Mouse (Mus musculus): Measurements from ENCODE around the gene Avpi1. TPM values are rescaled to one million over a fixed set of nuclear protein-coding genes. Genes with fewer than 3 reads are reported as not detected.
A peak's percentile ranks its signal among the peaks of the same experiment; 100 is the strongest.
"Not testable (repeated sequence)": the region's sequence is repeated elsewhere in the genome, so short reads cannot be mapped to it uniquely, and the experiment has no call there.

Avpi1 gene
- polyA plus RNA-seq, 1 experiment from 2014 or later: 19.9 TPM

DNA sequence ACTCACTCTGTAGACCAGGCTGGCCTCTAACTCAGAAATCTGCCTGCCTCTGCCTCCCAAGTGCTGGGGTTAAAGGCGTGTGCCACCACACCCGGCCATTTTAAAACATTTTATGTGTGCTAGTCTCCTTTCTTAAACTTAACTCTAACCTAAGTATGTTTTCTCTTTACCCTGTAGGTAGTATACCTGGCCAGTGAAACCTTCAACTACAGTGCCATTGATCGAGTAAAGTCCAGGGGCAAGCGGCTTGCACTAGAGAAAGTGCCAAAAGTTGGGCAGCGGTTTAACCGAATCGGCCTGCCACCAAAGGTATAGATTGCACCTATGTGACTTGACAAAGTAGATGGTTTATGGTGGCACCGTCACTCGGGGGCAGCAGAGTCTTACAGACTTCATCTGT lies 24.2 kb downstream of the Avpi1 start:
- peaks cover 21% of the 10 kb centered on the region for H3K36me3 ChIP-seq (replicated peaks)
- WGBS (ENCODE audit: insufficient replicate concordance): 86% methylated on average over 9 of the region's 9 CpGs
- H3K27me3 ChIP-seq: no peaks in the 10 kb centered on the region
- no peak overlapping the region for H3K9ac ChIP-seq
- no peak overlapping the region for H3K27ac ChIP-seq (replicated peaks)
- no peak overlapping the region for H3K4me2 ChIP-seq
- no peak for ATAC-seq (ENCODE audit: insufficient read depth)
- H3K9me3 ChIP-seq (replicated peaks): no peaks in the 10 kb centered on the region
- H3K4me1 ChIP-seq (replicated peaks): no peaks in the 10 kb centered on the region; the same call in 1 of the 2 replicates
- no peak overlapping the region for H3K4me3 ChIP-seq (replicated peaks)

DNA sequence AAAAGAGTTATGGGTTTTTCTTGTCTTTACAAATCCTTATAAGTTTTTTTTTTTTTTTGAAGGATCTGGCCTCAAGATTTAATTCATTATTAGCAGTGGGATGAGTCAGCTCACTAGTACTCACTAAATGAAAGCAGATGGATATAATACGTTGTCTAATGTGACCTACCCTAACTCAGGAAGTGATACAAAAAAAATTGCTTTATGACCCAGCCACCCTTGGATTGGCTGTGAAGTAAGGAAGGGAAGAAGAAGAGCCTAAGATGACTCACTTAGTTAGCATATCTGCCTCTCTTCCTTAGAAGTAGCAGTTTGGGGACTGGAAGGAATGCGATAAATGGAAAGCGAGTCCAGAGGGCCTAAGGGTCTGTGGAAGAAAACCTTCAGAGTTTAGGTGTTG lies 29.5 kb downstream of the Avpi1 start:
- 75% methylated on average over 3 of the region's 3 CpGs for WGBS (ENCODE audit: insufficient replicate concordance)
- Histone ChIP-seq H3K4me1 (replicated peaks) (peaks cover 2% of the 10 kb centered on the region; the same call in 1 of the 2 replicates), H3K36me3 (replicated peaks) (peaks cover 9% of the 10 kb centered on the region), H3K4me2 (no peak overlapping the region), H3K9me3 (replicated peaks) (no peaks in the 10 kb centered on the region), H3K27ac (replicated peaks) (no peak overlapping the region), H3K4me3 (replicated peaks) (no peak overlapping the region), H3K27me3 (no peaks in the 10 kb centered on the region), H3K9ac (no peak overlapping the region)
- no peak for ATAC-seq (ENCODE audit: insufficient read depth)

DNA sequence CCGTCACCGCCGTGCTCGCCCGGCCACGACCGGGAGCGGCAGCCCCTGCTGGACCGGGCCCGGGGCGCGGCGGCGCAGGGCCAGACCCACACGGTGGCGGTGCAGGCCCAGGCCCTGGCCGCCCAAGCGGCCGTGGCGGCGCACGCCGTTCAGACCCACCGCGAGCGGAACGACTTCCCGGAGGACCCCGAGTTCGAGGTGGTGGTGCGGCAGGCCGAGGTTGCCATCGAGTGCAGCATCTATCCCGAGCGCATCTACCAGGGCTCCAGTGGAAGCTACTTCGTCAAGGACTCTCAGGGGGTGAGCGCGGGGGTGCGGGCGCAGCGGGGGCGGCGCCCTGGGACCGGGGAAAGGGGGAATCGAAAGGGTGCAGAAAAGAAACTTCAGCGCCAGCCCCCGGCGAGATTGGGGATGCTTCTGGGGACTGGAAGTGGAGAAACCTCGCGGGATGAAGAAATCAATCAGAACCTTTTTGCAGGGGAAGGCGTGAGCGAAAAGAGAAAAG lies 38.2 kb downstream of the Avpi1 start:
- WGBS (ENCODE audit: insufficient replicate concordance): under 1% methylated on average over 50 of the region's 52 CpGs

DNA sequence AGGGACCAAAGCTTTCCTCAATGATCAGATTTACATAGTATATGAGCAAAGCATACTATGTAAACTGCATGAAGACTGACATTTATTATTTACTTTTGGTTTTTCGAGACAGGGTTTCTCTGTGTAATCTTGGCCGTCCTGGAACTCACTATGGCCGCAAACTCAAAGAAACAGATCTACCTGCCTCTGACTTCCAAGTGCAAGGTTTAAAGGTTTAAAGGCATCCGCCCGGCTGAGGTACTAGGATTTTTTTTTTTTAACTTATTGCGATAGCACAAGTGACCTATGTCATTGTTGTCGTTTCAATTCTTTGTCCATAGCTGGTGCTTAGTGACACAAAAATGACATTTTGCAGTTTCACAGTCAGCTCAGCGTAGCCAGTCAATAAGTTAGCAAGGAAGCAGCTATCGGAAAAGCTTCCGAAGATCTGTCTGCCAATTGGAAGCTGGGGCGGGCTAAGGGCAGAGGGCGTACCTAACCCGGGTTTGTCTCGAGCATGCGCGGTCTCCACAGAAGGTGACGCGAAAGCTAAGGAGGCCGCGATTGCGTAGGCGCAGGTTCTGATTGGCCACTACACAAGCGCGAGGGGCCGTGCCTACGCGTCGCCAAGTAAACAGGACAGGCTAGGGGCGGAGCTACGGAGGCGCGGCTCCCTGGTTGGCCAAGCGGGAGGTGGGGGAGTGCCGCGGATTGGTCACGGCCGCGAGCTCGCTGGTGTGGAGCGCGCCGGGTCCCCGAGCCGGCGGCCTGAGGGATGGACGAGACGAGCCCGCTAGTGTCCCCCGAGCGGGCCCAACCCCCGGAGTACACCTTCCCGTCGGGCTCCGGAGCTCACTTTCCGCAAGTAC lies 38.9 kb downstream of the Avpi1 start, which contains the start of gene Pi4k2a:
Pi4k2a (plus strand) TSS at position 723 of the 848 bp plus-strand sequence.
- Histone ChIP-seq H3K4me2 (peak within 1 kb of the TSS; percentile 90), H3K4me1 (replicated peaks) (peaks cover 37% of the 10 kb centered on the region), H3K27me3 (peaks cover 7% of the 10 kb centered on the region), H3K27ac (replicated peaks) (peak within 1 kb of the TSS; percentile 92), H3K9me3 (replicated peaks) (no peaks in the 10 kb centered on the region), H3K4me3 (replicated peaks) (peak within 1 kb of the TSS; percentile 90), H3K36me3 (replicated peaks) (peaks cover 5% of the 10 kb centered on the region; the same call in 1 of the 2 replicates), H3K9ac (peak within 1 kb of the TSS; percentile 84)
- peak; percentile 98 for ATAC-seq (ENCODE audit: insufficient read depth)
- WGBS (ENCODE audit: insufficient replicate concordance): under 1% methylated on average over 55 of the region's 55 CpGs

More for the DNA sequence above, 38.2 kb downstream of the Avpi1 start:
- peaks cover 4% of the 10 kb centered on the region for H3K27me3 ChIP-seq
- no peaks in the 10 kb centered on the region for H3K9me3 ChIP-seq (replicated peaks)
- H3K9ac ChIP-seq: peak overlapping the region; percentile 84
- peak overlapping the region; percentile 90 for H3K4me2 ChIP-seq
- ATAC-seq (ENCODE audit: insufficient read depth): peak; percentile 53
- H3K27ac ChIP-seq (replicated peaks): peak overlapping the region; percentile 92
- peaks cover 34% of the 10 kb centered on the region for H3K4me1 ChIP-seq (replicated peaks)
- H3K36me3 ChIP-seq (replicated peaks): peaks cover 5% of the 10 kb centered on the region; the same call in 1 of the 2 replicates
- peak overlapping the region; percentile 90 for H3K4me3 ChIP-seq (replicated peaks)

DNA sequence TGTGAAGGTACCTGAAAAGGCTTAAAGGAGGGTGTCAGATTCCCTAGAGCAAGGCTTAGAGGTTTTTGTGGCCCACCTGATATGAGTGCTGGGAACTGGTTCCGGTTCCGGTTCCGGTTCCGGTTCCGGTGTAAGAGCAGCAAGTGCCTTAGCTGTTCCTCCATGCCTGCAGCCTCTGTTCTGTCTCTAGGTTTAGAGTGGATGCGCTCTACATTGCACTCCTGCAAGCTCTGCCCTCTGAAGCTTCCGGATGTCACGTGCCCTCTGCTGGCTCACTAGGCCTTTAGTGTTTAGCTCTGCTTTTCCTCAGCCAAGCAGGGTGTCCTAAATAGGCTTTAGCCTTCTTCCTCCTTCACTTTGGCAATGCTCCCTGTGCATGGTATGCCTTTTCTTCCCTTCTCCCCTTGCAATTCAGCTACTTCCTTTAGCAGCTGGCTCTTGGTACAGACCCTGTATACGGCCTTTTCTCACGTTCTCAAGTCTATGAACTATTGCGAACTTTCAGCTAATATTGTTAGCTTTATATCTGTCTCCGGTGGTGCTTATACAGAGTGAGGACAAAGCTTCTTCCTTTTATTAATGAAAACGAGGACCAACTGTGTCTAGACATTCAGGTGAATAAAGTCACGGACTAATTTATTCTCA lies 39.6 kb downstream of the Avpi1 start:
- no peak for ATAC-seq (ENCODE audit: insufficient read depth)
- H3K4me2 ChIP-seq: peak overlapping the region; percentile 73
- H3K27me3 ChIP-seq: peaks cover 7% of the 10 kb centered on the region
- H3K27ac ChIP-seq (replicated peaks): peak overlapping the region; percentile 90
- 14% methylated on average over 14 of the region's 14 CpGs for WGBS (ENCODE audit: insufficient replicate concordance)
- H3K36me3 ChIP-seq (replicated peaks): peaks cover 5% of the 10 kb centered on the region; the same call in 1 of the 2 replicates
- no peaks in the 10 kb centered on the region for H3K9me3 ChIP-seq (replicated peaks)
- peaks cover 37% of the 10 kb centered on the region for H3K4me1 ChIP-seq (replicated peaks)
- H3K4me3 ChIP-seq (replicated peaks): peak overlapping the region; percentile 90
- H3K9ac ChIP-seq: peak overlapping the region; percentile 10; the same call in 1 of the 2 replicates

DNA sequence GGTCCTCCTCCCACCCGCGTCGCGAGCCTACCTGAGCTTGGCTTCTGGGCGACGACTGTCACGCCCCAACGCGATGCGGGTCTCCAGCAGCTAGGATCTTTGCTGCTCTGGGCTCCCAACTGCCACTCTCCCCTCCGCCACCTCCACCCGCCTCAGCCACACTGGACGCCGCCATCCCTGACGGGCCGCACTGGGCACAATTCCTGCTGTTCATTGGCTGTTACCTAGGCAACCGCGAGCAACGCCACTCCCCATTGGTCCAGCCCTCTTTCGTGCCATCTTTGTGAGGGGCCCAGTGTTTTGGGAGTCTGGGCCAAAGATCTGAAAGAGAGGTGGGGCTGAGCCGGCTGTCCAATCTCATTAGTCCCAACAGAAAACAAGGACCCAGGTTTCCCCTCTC lies 42.7 kb downstream of the Avpi1 start, which contains the start of gene Morn4:
Morn4 (minus strand) TSS at position 192 of the 400 bp plus-strand sequence.
- Histone ChIP-seq H3K9me3 (replicated peaks) (no peaks in the 10 kb centered on the region), H3K4me2 (peak within 1 kb of the TSS; percentile 78), H3K4me3 (replicated peaks) (peak within 1 kb of the TSS; percentile 59), H3K9ac (peak within 1 kb of the TSS; percentile 47), H3K27me3 (peaks cover 7% of the 10 kb centered on the region), H3K27ac (replicated peaks) (no peak within 1 kb of the TSS), H3K4me1 (replicated peaks) (peaks cover 25% of the 10 kb centered on the region), H3K36me3 (replicated peaks) (no peaks in the 10 kb centered on the region)
- no peak for ATAC-seq (ENCODE audit: insufficient read depth)
- WGBS (ENCODE audit: insufficient replicate concordance): under 1% methylated on average over 21 of the region's 21 CpGs

DNA sequence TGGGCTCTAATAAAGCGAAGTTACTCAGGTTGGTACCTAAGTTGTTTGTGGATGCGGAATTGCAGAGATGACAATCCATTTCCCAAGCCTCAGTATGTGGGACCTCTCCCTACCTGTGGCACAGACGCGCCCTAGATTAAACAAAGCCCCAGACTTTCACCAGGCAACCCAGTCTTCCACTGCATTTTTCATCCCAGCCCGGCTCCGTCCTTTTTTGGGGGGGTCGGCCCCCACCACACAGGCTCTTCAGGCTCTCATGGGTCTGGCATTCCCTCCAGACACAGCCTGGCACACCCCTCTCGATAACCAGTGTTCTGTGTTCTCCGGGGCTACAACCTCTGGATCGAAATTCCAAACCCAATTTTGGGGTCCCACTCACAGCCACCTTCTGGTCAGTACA lies 43.2 kb downstream of the Avpi1 start:
- Histone ChIP-seq H3K4me2 (peak overlapping the region; percentile 78), H3K27ac (replicated peaks) (no peak overlapping the region), H3K36me3 (replicated peaks) (no peaks in the 10 kb centered on the region), H3K4me1 (replicated peaks) (peaks cover 21% of the 10 kb centered on the region), H3K9me3 (replicated peaks) (no peaks in the 10 kb centered on the region), H3K4me3 (replicated peaks) (peak overlapping the region; percentile 59), H3K9ac (peak overlapping the region; percentile 47), H3K27me3 (peaks cover 7% of the 10 kb centered on the region)
- 15% methylated on average over 10 of the region's 10 CpGs for WGBS (ENCODE audit: insufficient replicate concordance)
- ATAC-seq (ENCODE audit: insufficient read depth): no peak

DNA sequence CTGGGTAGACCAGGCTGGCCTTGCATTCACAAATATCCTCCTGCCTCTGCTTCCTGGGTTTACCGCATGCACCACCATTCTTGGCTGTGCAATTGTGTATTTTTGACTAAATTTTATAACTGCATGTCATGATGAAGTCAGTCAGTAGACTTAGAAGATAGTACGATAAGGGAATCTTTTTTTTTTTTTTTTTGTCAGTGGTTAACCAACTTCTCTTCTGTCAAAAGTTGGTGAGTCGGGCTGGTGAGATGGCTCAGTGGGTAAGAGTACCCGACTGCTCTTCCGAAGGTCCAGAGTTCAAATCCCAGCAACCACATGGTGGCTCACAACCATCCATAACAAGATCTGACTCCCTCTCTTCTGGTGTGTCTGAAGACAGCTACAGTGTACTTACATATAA lies 47.2 kb downstream of the Avpi1 start:
- 63% methylated on average over 5 of the region's 5 CpGs for WGBS (ENCODE audit: insufficient replicate concordance)
- not testable (repeated sequence) for H3K4me3 ChIP-seq (replicated peaks); H3K9me3 ChIP-seq (replicated peaks); H3K27me3 ChIP-seq; H3K4me2 ChIP-seq; H3K36me3 ChIP-seq (replicated peaks); ATAC-seq (ENCODE audit: insufficient read depth); H3K27ac ChIP-seq (replicated peaks); H3K9ac ChIP-seq
- peaks cover 29% of the 10 kb centered on the region for H3K4me1 ChIP-seq (replicated peaks)

DNA sequence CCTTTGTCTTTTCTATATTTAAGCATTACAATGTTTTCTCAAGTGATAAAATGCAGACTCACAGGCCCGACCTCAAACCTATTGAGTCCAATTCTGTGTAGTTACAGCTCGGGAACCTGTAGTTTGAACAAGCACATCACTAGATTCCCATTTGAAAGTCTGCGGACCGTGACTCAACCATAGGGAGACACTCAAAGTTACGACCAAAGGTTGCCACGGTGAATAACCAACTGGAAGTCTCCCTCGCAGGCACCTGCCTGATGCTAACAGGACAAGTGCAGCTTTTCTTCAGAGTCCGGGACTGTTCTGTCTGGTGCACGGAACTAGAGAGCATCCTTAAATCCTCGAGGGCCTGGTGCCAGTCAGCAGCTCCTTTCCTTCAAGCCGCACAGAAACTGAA lies 48.4 kb downstream of the Avpi1 start:
- Histone ChIP-seq H3K27ac (replicated peaks) (no peak overlapping the region), H3K4me3 (replicated peaks) (no peak overlapping the region), H3K9ac (no peak overlapping the region), H3K36me3 (replicated peaks) (no peaks in the 10 kb centered on the region), H3K4me2 (no peak overlapping the region), H3K4me1 (replicated peaks) (peaks cover 19% of the 10 kb centered on the region), H3K27me3 (peaks cover under 1% of the 10 kb centered on the region; the same call in 1 of the 2 replicates), H3K9me3 (replicated peaks) (no peaks in the 10 kb centered on the region)
- 69% methylated on average over 11 of the region's 11 CpGs for WGBS (ENCODE audit: insufficient replicate concordance)
- no peak for ATAC-seq (ENCODE audit: insufficient read depth)

DNA sequence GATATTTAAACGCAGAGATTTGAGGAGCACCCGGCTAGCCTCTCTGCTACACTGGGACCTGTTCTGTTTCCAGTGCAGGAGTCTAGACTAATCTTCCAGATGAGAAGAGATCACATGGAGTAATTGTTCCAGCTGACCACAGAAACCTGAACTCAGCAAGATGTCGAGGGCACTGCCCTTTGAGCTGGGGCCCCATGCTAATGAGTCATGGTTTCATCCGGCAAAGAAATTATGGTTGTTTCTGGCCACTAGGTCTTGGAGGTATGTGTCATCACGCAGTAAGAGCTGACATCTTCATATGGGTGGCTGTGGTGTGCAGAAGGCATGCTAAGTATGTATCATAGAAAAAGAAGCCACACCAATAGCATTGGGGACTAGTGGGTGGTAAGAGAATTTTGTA lies 48.9 kb downstream of the Avpi1 start:
- Histone ChIP-seq H3K4me3 (replicated peaks) (no peak overlapping the region), H3K27me3 (no peaks in the 10 kb centered on the region), H3K4me2 (no peak overlapping the region), H3K9ac (no peak overlapping the region), H3K9me3 (replicated peaks) (no peaks in the 10 kb centered on the region), H3K4me1 (replicated peaks) (peaks cover 18% of the 10 kb centered on the region; the same call in 1 of the 2 replicates), H3K36me3 (replicated peaks) (no peaks in the 10 kb centered on the region), H3K27ac (replicated peaks) (no peak overlapping the region)
- no peak for ATAC-seq (ENCODE audit: insufficient read depth)
- 62% methylated on average over 5 of the region's 5 CpGs for WGBS (ENCODE audit: insufficient replicate concordance)

DNA sequence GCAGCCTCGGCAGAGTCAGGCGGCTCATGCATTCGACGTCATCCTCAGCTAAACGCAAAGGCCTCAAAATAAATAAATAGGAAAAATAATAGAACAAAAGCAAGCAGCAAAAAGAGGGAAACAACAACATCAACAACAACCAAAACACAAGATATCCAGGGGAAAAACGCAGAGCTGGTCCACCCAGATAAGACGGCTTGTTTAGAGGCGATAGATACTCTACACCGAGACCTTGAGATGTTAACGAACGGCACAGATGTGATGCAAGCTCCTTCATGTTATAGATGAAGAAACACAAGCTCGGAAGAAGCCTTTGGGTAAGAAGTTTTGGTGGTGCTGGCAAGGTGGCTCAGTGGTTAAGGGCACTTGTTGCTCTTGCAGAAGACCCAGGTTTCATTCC lies 49.9 kb downstream of the Avpi1 start:
- Histone ChIP-seq H3K4me2 (no peak overlapping the region), H3K4me3 (replicated peaks) (no peak overlapping the region), H3K36me3 (replicated peaks) (no peaks in the 10 kb centered on the region), H3K4me1 (replicated peaks) (peaks cover 18% of the 10 kb centered on the region; the same call in 1 of the 2 replicates), H3K9ac (no peak overlapping the region), H3K9me3 (replicated peaks) (no peaks in the 10 kb centered on the region), H3K27me3 (no peaks in the 10 kb centered on the region), H3K27ac (replicated peaks) (no peak overlapping the region)
- 68% methylated on average over 12 of the region's 12 CpGs for WGBS (ENCODE audit: insufficient replicate concordance)
- peak; percentile 37; the same call in 1 of the 2 replicates for ATAC-seq (ENCODE audit: insufficient read depth)

Measured in liver, embryonic 15.5 days (tissue).